Mouse (Mus musculus) ES-E14 (cell line): ENCODE results near the gene Itgb4. TPM values are rescaled to one million over a fixed set of nuclear protein-coding genes. Genes with fewer than 3 reads are reported as not detected.

ENCODE experiments used
- DNase-seq: peaks from one replicate; pipeline ENCODE4 v3.0.0-alpha.2; 2013; ENCODE audit warnings: low read depth, low spot score
- H3K27ac ChIP-seq: 2 replicates; pipeline ENCODE4 v1.5.1; 2012; ENCODE audit warnings: low read depth, mild to moderate bottlenecking, low read length, moderate library complexity, mixed read lengths; ENCODE audit not compliant: poor library complexity, insufficient read depth, severe bottlenecking
- H3K36me3 ChIP-seq: 2 replicates; pipeline ENCODE4 v1.6.1; 2012; ENCODE audit warnings: mild to moderate bottlenecking, low read length, moderate library complexity, mixed read lengths; ENCODE audit not compliant: control insufficient read depth, poor library complexity, insufficient read depth, severe bottlenecking
- H3K4me1 ChIP-seq, 2 experiments: fragments of 150-350 bp in 1 of 2; sonication (generic) in 1 of 2; 2 replicates each; pipeline ENCODE4 v1.6.1; 2012; ENCODE audit warnings: low read length in 2 of 2, mild to moderate bottlenecking in 1 of 2, mixed read lengths in 1 of 2; ENCODE audit not compliant: control insufficient read depth in 2 of 2, insufficient read depth in 2 of 2, poor library complexity in 1 of 2
- H3K4me3 ChIP-seq, 2 experiments: fragments of 150-350 bp in 1 of 2; sonication (generic) in 1 of 2; 2 replicates each; pipeline ENCODE4 v1.5.1; 2012; ENCODE audit warnings: low read length in 2 of 2, low read depth in 1 of 2, mild to moderate bottlenecking in 1 of 2, mixed read lengths in 1 of 2; ENCODE audit not compliant: insufficient read depth in 1 of 2, poor library complexity in 1 of 2, severe bottlenecking in 1 of 2
- H3K9ac ChIP-seq: 2 replicates; pipeline ENCODE4 v1.6.1; 2012; ENCODE audit warnings: low read depth, mild to moderate bottlenecking, low read length, mixed read lengths; ENCODE audit not compliant: poor library complexity, insufficient read depth, severe bottlenecking
- H3K9me3 ChIP-seq: fragments of 150-350 bp; sonication (generic); 2 replicates; pipeline ENCODE4 v1.6.1; 2012; ENCODE audit warnings: low read depth, mild to moderate bottlenecking, low read length; ENCODE audit not compliant: control insufficient read depth, insufficient read depth
- CHD2 ChIP-seq: IDR thresholded peaks from 2 replicates; pipeline ENCODE4 v1.6.1; 2014; ENCODE audit warnings: mild to moderate bottlenecking, low read depth, low read length, inconsistent platforms
- HCFC1 ChIP-seq: IDR thresholded peaks from 2 replicates; pipeline ENCODE4 v1.6.1; 2012; ENCODE audit warnings: low read length, inconsistent platforms, borderline replicate concordance; ENCODE audit not compliant: insufficient read depth
- MAFK ChIP-seq: IDR thresholded peaks from 2 replicates; pipeline ENCODE4 v1.6.1; 2014; ENCODE audit warnings: mild to moderate bottlenecking, low read depth, low read length, inconsistent platforms; ENCODE audit not compliant: insufficient read depth
- ZC3H11A ChIP-seq: IDR thresholded peaks from 2 replicates; pipeline ENCODE4 v1.6.1; 2012; ENCODE audit warnings: low read depth, mild to moderate bottlenecking, inconsistent platforms, low read length, borderline replicate concordance
- ZNF384 ChIP-seq: IDR thresholded peaks from 2 replicates; pipeline ENCODE4 v1.6.1; 2012; ENCODE audit warnings: low read depth, low read length, inconsistent platforms
- in situ Hi-C, 2 experiments: fragments of 600-800 bp; cut with MboI; formaldehyde crosslinking; loops; one replicate each; pipeline ENCODE4 v1.15.1; 2025; ENCODE audit warnings: low sequenced_read_pairs in 2 of 2, inconsistent platforms in 1 of 2; ENCODE audit not compliant: unreplicated experiment in 2 of 2
- total RNA-seq: library from RNA; depleted of rRNA; stranded (reverse); fragments of 300-350 nt; gene quantifications from 2 replicates; pipeline ENCODE4 v1.2.3, GENCODE M21; 2012

Gene Itgb4
- total RNA-seq, 1 experiment: 9.6 TPM

DNA sequence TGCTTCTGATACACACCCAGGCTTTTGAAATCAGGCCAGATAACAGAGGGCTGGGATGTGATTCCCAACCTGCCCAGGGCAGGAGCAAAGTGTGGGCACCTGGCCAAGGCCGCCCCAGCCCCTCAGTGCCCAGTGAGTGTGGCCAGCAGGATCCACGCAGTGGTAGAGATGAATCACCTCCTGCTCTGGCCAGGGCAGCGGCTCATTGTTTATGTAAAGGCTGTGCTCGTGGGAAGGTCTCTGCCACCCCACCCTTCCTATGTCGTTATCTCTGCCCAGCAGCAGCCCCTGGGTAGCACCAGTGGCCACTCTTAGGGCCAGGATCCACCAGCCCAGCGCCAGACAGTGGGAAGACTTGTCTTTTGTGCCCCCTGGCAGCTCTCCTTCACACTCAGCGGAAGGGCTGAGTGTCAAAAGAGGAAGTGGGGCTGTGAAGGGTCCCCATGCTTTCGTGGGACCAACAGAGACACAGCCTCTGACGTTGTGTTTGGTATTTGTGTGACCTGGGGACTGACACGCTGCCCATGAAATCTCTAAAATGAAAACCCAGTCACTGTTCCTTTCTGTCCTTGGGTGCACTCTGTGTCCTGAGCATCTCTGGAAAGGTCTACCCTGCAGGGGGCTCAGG is 9.4 kb upstream of the Itgb4 start:
- H3K4me1 ChIP-seq: peaks cover 3 to 18% of the 10 kb centered on the region in 2 experiments; a peak in 3 of 4 replicates
- DNase-seq: no peak
- no peak overlapping the region for H3K27ac ChIP-seq
- H3K36me3 ChIP-seq: peaks cover 47% of the 10 kb centered on the region
- H3K9ac ChIP-seq: no peak overlapping the region
- in situ Hi-C loops: no loop called here
- H3K9me3 ChIP-seq: no peaks in the 10 kb centered on the region
- TF ChIP-seq ZNF384: no peak
- no peak for TF ChIP-seq CHD2
- no peak for TF ChIP-seq MAFK
- TF ChIP-seq HCFC1: no peak
- no peak for TF ChIP-seq ZC3H11A
- H3K4me3 ChIP-seq: no peak overlapping the region

DNA sequence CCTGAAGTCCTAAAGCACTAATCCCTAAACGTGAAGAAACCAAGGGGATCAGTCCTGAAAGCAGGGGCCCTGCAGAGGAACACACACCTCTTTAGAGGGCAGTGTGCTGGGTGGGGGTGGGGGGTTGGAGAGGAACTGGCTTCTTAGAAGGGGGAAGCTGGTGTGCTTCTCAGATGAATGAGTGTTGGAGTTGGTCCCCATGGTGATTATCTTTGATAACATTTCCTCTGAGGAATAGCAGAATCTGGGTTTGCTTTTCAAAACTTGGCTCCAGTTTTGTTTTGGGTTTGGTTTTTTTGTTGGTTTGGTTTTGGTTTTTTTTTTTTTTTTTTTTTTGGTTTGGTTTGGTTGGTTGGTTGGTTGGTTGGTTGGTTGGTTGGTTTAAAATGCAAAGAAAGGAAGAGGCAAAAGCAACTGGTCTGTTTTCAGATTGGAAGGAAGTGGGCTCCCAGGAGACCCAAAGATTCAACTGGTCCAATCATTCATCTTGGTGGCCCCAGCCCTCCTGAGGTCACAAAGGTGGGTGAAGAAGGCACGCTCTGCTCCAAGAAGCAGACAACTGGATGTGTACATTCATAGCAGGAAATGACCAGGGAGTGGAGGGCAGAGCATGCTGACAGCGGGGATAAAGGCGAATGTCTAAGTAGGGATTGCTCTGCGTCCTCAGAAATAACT is 5.6 kb upstream of the Itgb4 start:
- TF ChIP-seq HCFC1 (no peak), ZNF384 (peak; percentile 71)
- Histone ChIP-seq H3K9me3 (no peaks in the 10 kb centered on the region), H3K36me3 (peaks cover 17% of the 10 kb centered on the region), H3K27ac (no peak overlapping the region), H3K4me3 (no peak overlapping the region), H3K4me1 (peaks cover 11 to 24% of the 10 kb centered on the region in 2 experiments), H3K9ac (no peak overlapping the region)
- DNase-seq: no peak
- in situ Hi-C loops: no loop called here

GRCm38 (mm10) chr11:115970006-115970673 is 4.4 kb upstream of the Itgb4 start:
- peak overlapping the region; percentile 73 for H3K9ac ChIP-seq
- peaks cover 11 to 24% of the 10 kb centered on the region in 2 experiments for H3K4me1 ChIP-seq
- H3K9me3 ChIP-seq: no peaks in the 10 kb centered on the region
- peak overlapping the region in 1 of 2 experiments; percentile 18; a peak in 1 of 4 replicates for H3K4me3 ChIP-seq
- peak overlapping the region; percentile 79 for H3K27ac ChIP-seq
- peaks cover 4% of the 10 kb centered on the region for H3K36me3 ChIP-seq
- peak; percentile 47 for DNase-seq
- in situ Hi-C loops: no loop called here
- no peak for TF ChIP-seq MAFK
- TF ChIP-seq ZC3H11A: no peak
- TF ChIP-seq CHD2: no peak
- no peak for TF ChIP-seq HCFC1
- TF ChIP-seq ZNF384: no peak

- Histone ChIP-seq H3K4me3 (no peak overlapping the region), H3K4me1 (peaks cover 14 to 28% of the 10 kb centered on the region in 2 experiments), H3K9me3 (no peaks in the 10 kb centered on the region), H3K27ac (peak overlapping the region; percentile 79; the same call in 1 of the 2 replicates), H3K9ac (no peak overlapping the region), H3K36me3 (0 out of 2 replicates have a peak, but pooled peaks cover 2% of the 10 kb centered on the region)
- peak; percentile 53 for DNase-seq
- no peak for TF ChIP-seq ZNF384
- TF ChIP-seq ZC3H11A: no peak
- TF ChIP-seq HCFC1: no peak
- TF ChIP-seq MAFK: no peak
- no peak for TF ChIP-seq CHD2
- in situ Hi-C loops: no loop called here
Measured at GRCm38 (mm10) chr11:115971016-115971415, 3.5 kb upstream of the Itgb4 start.
